Mouse (Mus musculus) layer of hippocampus, adult 9-10 months (tissue): ENCODE measurements around the gene Nbas.

Experiments
- DNase-seq: peaks from one replicate; pipeline ENCODE4 v3.0.0; 2022; ENCODE audit warnings: low spot score

Nbas gene

GRCm38 (mm10) chr12:13532731-13533365, 263.9 kb downstream of the Nbas start:
- no peak for DNase-seq

DNA sequence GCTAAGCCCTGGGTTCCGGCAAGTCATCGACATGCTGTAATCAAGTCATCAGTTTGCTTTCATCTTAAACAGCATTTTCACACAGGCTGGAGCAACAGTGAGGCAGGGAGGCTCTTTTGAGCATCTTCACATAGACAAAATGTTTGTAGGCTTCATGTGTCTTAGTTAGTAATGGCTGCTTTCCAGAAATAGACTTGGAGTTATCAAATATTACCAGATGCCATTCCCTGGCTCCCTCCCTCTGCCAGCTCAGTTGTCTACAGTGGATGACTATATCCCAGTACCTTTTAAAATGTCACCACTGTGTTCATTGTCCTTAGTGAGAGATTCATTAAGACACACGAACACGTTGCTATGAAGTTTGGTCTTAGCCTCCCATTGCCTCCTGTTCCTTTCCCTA, 270.2 kb downstream of the Nbas start:
- DNase-seq, result peak; percentile 43

DNA sequence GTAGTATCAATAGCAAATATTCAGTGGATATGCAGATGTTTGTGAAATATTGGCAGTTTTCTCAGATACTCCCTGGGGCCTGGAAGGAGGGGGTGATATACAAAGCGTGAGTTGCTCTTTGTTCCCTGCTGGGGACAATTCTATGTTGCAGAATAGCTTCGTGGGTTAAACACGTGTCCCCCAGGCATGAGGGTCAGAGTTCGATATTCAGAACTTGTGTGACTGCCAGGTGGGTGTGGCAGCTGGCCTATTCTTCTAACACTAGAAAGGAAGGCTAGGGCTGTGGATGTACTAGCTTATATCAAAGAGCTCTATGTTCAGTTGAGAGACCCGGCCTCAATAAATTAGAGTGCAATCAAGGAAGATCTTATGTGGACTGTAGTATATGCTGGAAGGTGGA, 274.9 kb downstream of the Nbas start:
- no peak for DNase-seq

- no peak for DNase-seq
These were observed 294.8 kb downstream of the Nbas start for GRCm38 (mm10) chr12:13563646-13564289.

DNA sequence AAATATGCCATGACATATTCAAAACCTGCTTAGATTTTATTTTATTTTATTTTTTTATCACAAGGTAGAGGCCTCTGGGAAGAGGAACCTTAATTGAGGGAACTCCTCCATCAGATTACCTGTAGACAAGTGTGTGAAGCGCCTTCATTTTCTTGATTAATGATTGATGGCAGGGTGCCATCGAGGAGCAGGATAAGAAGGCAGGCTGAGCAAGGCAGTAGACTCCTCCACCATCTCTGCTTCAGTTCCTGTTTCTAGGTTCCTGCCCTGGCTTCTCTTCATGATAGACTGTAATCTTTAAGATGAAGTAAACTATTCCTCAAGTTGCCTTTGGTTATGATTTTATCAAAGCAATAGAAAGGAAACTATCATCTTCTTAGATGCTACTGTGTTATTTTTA, 295.4 kb downstream of the Nbas start:
- no peak for DNase-seq

DNA sequence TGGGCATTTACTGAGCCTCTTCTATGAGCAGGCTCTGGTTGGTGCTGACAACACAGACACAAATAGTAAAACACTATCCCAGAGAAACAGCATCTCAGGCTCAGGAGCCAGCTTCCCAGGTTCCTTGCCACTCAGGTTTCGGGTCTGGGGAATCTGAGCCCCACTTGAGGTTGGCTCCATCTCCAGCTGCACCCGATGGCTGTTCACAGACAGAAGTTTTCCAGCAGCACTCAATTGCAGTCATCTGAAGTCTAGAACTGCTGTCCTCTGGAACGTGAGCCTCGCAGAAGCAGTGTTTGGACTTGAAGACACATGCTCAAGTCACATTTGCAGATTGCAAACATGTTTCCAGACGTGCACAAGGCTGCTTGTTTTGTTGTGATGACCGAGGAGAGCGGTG, 297.5 kb downstream of the Nbas start:
- no peak for DNase-seq

DNA sequence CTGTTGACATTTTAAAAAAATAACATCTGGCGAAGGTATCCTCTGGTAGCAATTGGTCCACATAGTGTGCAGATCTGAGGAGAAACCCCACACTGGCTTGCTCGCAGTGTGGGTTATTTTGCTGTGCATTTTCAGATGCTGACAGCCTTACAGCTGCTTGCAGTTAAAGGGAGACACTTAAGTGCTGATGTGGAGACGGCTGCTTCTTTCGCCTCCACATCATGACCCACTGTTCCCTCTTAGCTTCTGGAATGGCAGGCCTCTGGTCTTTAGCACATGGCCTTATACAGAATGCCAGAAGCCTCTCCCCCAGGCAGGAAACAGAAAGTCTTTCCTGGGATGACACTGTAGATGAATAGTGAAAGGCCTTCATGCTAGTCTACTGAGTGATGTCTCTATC, 306.2 kb downstream of the Nbas start:
- DNase-seq, result no peak

DNA sequence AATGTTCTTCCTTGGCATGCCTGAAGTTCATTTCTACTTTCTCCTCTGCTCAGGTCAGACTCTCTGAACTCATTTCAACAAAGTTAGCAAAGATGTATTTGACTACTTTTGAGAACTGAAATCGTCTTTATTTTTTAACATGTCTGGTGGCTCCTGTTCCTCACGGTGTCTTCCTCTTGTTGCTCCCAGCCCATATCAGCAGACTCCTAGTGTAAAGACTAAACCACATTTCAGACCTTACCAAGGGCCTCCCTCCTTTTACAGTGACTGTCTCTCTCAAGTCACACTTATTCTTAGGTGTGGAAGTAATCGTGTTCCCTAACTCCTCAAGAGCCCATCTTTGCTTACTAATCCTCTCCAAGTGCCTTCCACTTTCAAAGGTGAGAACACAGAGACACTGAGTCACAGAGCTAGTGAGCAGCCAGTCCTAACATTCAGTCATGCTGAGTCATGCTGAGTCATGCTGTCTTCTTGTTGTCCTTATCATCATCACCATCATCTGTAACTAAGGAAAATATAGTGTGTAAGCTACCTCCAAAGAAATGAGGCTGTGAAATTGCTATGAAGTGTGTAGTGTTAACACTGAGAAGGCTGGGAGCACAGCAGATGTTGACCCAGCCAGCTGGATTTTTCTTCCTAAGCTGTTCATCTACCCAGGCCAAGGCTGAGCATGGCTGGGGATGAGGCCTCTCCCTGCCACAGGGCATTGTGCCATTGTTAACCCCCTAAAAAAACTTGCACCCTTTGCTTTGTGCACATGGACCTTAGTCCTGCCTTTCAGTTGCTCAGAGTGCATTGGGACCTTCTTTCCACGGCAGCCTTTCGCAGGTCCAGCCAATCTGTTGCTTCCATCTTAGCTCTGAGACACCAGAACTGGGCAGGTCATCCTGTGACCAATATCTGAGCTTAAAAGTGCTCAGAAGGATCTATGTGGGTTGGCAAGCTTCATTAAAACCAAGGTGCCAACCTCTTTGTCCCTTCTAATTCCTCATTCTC, 307.0 kb downstream of the Nbas start:
- DNase-seq, result no peak

- no peak for DNase-seq
These were observed 307.8 kb downstream of the Nbas start for GRCm38 (mm10) chr12:13576761-13577160.

DNA sequence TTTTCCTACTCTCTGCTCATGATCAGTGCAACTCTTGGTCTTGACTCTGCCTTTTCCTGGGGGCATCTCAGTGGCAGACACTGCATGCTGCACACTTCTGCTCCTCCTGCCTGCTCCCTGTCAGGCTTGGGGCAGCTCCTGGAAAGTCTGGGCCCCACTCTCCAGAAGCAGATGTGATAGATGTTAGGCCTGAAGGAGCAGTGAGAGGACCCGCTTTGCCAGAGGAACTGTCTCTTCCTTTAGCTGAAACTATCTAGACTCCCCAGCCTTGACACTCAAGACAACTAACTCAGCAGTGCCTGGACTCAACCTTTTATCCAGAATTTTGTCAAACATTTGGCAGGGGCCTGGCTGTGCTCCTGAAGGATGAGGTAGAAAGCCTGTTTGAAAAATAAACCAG, 311.9 kb downstream of the Nbas start:
- no peak for DNase-seq

DNA sequence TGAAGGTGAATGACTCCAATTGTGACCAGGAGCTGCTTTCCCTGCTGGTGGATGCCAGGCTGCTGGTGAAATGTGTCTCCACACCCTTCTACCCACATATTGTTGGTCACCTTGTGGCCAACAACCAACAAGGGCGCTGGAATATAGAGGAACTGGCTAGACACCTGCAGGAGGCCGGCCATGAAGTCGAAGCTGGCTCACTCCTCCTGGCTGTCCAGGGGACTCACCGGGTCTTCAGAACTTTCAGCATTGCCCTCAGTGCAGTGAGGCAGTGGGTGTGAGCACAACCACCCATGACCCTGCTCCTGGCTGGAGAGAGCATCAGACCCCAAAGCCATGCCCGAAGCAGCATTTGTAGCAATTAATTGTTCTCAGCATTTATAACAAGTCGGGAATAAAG, 314.5 kb downstream of the Nbas start:
- DNase-seq, result no peak

GRCm38 (mm10) chr12:13585527-13586156, 316.7 kb downstream of the Nbas start:
- DNase-seq, result no peak

GRCm38 (mm10) chr12:13587675-13588074, 318.7 kb downstream of the Nbas start:
- DNase-seq, result no peak

DNA sequence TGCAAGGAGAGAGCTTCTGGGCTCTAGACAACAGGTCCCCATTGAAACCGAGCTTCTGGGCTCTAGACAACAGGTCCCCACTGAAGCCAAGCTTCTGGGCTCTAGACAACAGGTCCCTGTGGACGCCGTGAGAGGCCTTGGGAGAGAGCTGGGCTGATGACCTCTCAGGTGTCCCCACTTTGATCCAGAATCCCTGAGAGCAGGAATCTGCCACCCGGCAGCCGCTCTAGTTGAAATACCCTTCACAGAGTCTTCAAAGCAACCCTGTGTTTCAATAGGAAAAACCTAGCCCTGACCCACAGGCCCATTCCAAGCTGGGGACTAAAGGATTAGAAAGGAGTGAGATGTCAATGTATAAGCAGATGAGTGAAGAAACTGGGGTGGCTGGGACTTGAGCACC, 320.1 kb downstream of the Nbas start:
- DNase-seq, result no peak

DNA sequence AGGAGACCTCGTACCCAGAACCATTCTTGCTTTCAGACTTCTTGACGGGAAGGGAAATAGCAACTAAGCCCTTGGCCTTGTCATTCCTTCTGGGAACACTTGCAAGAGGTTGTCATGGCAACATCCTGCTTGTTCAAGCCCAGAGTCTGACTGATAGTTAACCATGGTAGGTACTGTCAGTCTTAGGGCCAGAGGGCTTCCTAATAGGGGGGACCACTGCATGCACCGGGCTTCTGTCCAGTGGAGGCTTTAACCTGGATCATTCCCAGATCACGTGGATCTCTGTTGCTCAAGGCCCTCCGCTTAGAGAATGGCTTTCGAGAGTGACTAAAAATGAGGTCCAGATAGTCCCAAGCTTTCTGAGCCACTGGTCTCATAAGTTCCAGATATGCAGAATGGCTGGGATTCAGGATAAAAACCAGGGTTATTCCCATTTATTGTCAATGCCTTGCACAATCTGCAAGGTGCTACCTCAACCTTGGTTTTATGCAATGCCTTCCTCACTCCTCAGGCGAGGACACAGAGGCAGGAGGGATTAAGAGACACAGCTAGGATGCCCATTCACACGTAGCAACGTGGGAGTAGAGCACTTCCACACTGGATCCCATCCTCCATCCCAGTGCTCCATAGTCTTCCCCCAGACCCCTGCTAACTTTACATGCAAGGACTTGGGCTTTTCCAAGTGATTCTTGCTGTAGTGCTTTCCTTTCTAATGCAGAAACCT, 326.0 kb downstream of the Nbas start:
- DNase-seq, result no peak

- no peak for DNase-seq
These were observed 328.1 kb downstream of the Nbas start for GRCm38 (mm10) chr12:13597026-13597425.

DNA sequence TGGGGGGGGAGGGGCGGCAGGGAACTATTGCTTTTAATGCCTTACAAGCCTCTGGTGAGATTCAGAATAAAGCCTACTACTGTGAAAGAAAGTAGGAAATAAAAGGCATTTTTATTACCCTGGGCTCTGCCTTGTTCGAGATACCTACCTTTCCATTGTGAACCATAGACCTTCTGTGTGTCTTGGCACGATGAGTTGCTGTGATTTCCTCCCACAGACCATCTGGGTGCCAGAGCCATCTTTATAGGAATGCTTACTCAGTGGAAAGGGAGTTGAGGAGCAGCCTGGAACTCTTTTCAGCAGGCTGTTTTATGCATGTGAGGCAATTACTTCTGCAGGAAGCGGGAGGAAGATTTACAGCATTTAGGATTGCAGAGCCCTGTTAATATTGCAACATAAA, 329.6 kb downstream of the Nbas start:
- peak; percentile 80 for DNase-seq

- DNase-seq, result no peak
These were observed 333.5 kb downstream of the Nbas start for GRCm38 (mm10) chr12:13602414-13602813.

- DNase-seq, result no peak
These were observed 338.1 kb downstream of the Nbas start for GRCm38 (mm10) chr12:13607021-13607420.

DNA sequence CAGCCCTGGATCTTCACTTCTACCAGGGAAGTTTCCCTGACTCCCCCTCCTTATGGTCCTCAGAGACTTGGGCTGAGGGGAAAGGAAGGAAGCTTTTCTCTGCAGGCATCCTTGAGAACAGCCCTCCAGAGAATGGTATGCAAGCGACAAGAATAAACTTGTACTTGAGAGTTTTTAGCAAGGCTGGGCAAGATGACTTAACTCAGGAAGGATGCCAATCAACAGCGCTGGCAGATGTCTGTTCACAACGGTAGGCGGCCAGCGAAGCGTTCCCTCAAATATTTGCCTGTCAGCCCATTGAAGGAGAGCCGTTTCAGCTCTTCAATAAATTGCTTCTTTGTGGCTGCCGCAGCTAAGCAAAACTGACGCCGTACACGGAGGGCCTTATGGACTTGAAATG, 340.1 kb downstream of the Nbas start:
- no peak for DNase-seq

DNA sequence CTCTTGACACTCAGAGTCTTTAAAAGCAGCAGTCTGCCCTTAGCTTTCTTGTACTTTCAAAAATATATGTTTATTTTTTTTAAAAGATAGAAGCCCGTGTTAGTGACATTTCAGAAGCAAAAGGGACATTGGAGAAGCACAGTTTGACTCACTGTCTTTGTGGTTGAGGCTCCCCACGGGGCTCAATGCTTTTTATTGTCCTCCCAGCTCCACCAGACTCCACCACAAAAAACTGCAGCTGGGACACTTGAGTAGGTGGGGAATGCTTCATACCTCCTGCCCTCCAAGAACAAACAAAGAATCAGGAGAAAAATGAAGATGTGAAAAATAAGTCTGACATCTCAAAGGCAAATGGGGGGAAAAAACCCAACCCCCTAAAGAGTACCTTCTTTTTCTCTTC, 344.1 kb downstream of the Nbas start:
- no peak for DNase-seq

DNA sequence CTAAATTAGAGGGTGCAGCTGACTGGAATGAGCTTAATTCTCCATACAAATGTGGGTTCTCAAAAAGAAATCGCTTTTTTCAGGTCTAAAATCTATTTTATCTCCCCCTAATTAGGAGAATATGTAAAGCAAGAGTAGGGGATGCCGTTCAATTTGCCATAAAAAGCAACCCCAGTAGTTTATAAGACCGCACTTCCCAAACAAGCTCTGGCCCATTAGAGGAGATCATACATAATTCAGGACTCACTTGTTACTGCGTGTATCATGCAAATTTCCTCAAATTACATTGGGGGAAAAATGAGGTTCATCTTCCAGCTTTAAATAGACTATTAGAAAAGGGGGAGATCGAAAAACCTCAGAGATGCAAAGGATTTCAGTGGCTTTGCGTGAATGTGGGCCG, 346.7 kb downstream of the Nbas start:
- DNase-seq, result no peak
